Mouse (Mus musculus) stomach, embryonic 14.5 days (tissue): ENCODE results near the gene Cdkal1. TPM values are rescaled to one million over a fixed set of nuclear protein-coding genes. Genes with fewer than 3 reads are reported as not detected.

Experiments used
- polyA plus RNA-seq: library from polyadenylated mRNA; unstranded; fragments of >200 nt; fragmentation: Nextera tagmentation; extraction: Ambion mirVana; gene quantifications from 2 replicates; pipeline ENCODE4 v1.2.1, GENCODE M21; 2014

Gene Cdkal1
- polyA plus RNA-seq, 1 experiment from 2014 or later, result 44.8 TPM

Other genes with a start within 250 kb of the Cdkal1 start
- gene E2f3, start 130.4 kb upstream of the Cdkal1 start, polyA plus RNA-seq, result 10.5 and 11.3 TPM in 2 replicates